Comparison of ENCODE assay signal across 10 mouse cellular contexts in genomic region chr10:25023601-25024157, GRCm38 (mm10).
A peak's percentile ranks its signal among the peaks of the same experiment; 100 is the strongest.
DNase-seq lines count a peak whose midpoint lies in the region; ATAC-seq and TF ChIP-seq lines count a peak whose summit lies in the region.
"Had no signal": no experiment of that assay in that cellular context is flagged by ENCODE, and none has a peak within 500 bp of the region (broad histone marks: within the 10 kb centered on the region; RNA-seq: fewer than 3 reads in every experiment).

No protein-coding gene starts in this region.

- no peaks in the 10 kb centered on the region for H3K9me3 ChIP-seq in heart, embryonic 12.5 days (replicated peaks)
- H3K9me3 ChIP-seq: embryonic facial prominence, embryonic 12.5 days; liver, embryonic 13.5 days had no signal

- H3K4me1 ChIP-seq in heart, embryonic 12.5 days (replicated peaks), result peaks cover 5% of the 10 kb centered on the region; the same call in 1 of the 2 replicates
- H3K4me1 ChIP-seq in cortical plate, adult 2 months (ENCODE audit: control insufficient read depth, insufficient read depth, low read length), result 0 out of 2 replicates have a peak, but pooled peaks cover 2% of the 10 kb centered on the region
- H3K4me1 ChIP-seq: embryonic facial prominence, embryonic 12.5 days; liver, embryonic 13.5 days had no signal

- 46% methylated on average over 7 of the region's 7 CpGs for WGBS in heart, embryonic 12.5 days

- no peak for ATAC-seq in heart, embryonic 12.5 days (ENCODE audit: insufficient number of reproducible peaks, low FRiP score)
- ATAC-seq in CD4-positive, CD25-positive, alpha-beta regulatory T cell, adult 4 months, result no peak

- no peaks in the 10 kb centered on the region for H3K27me3 ChIP-seq in heart, embryonic 12.5 days (replicated peaks)
- H3K27me3 ChIP-seq: embryonic facial prominence, embryonic 12.5 days; liver, embryonic 13.5 days had no signal

- no peak overlapping the region for H3K4me3 ChIP-seq in heart, embryonic 12.5 days
- no peak overlapping the region for H3K4me3 ChIP-seq in cortical plate, adult 2 months (ENCODE audit: insufficient read depth, low read length)
- H3K4me3 ChIP-seq: embryonic facial prominence, embryonic 12.5 days; liver, embryonic 13.5 days had no signal

- TF ChIP-seq POLR2A in cortical plate, adult 2 months (IDR thresholded peaks at IDR 0.05; ENCODE audit: extremely low read depth, insufficient read depth, low read length), result no peak

- H3K9ac ChIP-seq in heart, embryonic 12.5 days, result no peak overlapping the region
- H3K9ac ChIP-seq: embryonic facial prominence, embryonic 12.5 days; liver, embryonic 13.5 days had no signal

- no peak for TF ChIP-seq CTCF in cortical plate, adult 2 months (IDR thresholded peaks at IDR 0.05; ENCODE audit: extremely low read depth, insufficient read depth, low read length)

- H3K27ac ChIP-seq in heart, embryonic 12.5 days (ENCODE audit: poor library complexity, severe bottlenecking), result no peak overlapping the region
- H3K27ac ChIP-seq in cortical plate, adult 2 months (ENCODE audit: insufficient read depth, low read length), result peak overlapping the region; percentile 81
- H3K27ac ChIP-seq: embryonic facial prominence, embryonic 12.5 days; liver, embryonic 13.5 days had no signal

- no peak overlapping the region for H3K4me2 ChIP-seq in heart, embryonic 12.5 days
- H3K4me2 ChIP-seq: embryonic facial prominence, embryonic 12.5 days; liver, embryonic 13.5 days had no signal

- peak; percentile 68 to 75 for DNase-seq in heart, adult 18-20 months
- peak; percentile 78 to 91 for DNase-seq in adrenal gland, adult (ENCODE audit: inconsistent age in 2 of 2, low spot score in 1 of 2)
- peak; percentile 64 to 66 for DNase-seq in heart, postnatal 10 days
- DNase-seq in lung, postnatal 36 days, result peak; percentile 56
- no peak for DNase-seq in urinary bladder, postnatal 25 days (ENCODE audit: low spot score)
- DNase-seq: liver, embryonic 13.5 days had no signal

- intact Hi-C loops in heart, postnatal 10 days (cut with DNase I), result no loop called here

- no peaks in the 10 kb centered on the region for H3K36me3 ChIP-seq in heart, embryonic 12.5 days
- H3K36me3 ChIP-seq: embryonic facial prominence, embryonic 12.5 days; liver, embryonic 13.5 days had no signal
